Mouse (Mus musculus) CH12F3 (cell line): ENCODE results near the gene Gjc1.

Source experiments
- in situ Hi-C: fragments of 300-500 bp; cut with MboI; formaldehyde crosslinking; loops from 2 replicates; pipeline ENCODE4 v1.14.3; 2020; ENCODE audit warnings: low sequenced_read_pairs

Gjc1 gene

GRCm38 (mm10) chr11:102772771-102773700, 46.5 kb downstream of the Gjc1 start:
- in situ Hi-C loops, result no loop called here

GRCm38 (mm10) chr11:102771916-102772714, 47.4 kb downstream of the Gjc1 start:
- in situ Hi-C loops, result no loop called here

DNA sequence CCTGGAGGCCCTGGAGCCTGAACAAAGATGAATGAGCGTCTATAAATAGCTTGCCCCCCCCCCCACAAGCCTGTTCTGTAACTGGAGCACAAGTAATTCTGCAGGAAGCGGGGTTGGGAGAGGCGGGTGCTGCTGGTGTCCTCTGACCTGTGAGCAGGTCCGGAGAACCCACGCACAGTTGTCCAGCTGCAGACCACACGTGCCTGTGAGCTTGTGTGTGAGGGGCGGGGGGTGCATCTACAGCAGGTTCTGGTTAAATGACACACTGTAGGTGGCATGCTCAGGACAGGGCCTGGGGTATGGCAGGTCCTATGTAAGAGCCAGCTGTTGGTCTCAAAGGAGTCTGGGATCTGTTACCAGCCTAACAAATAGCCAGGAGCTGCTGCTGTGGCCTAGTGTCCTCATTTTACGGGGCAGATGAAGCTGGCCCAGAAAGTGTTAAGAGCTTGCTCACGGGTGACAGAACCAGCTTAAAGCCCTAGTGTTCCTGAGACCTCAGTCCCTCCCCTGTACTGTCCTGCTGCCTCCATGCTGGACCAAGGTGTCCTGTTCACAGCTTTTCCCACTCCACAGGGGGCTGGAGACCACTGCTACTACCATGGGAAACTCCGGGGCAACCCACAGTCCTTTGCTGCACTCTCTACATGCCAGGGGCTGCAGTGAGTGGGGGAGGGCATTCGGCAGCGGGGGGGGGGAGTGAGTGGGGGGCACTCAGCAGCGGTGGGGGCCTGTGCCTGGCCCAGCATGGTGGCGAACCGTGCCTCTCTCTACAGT, 48.7 kb downstream of the Gjc1 start:
- in situ Hi-C loops, result no loop called here

DNA sequence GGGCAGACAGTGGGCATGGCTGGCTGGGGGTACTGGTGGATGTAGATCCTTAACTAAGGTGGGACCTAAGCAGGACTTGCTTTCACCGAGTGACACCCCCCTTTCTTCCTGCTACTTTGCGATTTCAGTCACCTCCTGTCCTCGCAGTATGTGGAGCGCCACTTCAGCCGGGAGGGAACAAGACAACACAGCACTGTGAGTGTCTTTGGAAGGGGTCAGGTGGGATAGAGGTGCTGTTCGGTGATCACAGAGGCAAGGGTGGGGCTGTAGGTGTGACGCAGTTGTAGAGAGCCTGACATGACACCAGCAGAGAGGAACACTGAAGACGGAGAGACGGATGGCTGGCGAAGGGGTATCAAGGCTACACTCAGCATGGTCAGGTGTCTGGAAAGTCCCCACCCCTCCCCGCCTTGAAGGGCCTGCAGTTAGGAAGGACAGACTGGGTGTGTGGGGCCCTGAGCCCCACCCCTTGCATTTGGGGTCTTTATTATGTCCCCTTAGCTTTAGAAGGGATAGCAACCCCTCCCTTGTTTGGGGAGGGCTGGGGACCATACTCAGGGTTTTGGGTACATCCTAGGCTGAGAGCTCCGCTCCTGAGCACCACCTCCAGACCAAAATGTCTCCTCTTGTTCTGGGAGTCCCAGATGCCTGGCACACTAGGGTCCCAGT, 49.4 kb downstream of the Gjc1 start:
- in situ Hi-C loops, result no loop called here

DNA sequence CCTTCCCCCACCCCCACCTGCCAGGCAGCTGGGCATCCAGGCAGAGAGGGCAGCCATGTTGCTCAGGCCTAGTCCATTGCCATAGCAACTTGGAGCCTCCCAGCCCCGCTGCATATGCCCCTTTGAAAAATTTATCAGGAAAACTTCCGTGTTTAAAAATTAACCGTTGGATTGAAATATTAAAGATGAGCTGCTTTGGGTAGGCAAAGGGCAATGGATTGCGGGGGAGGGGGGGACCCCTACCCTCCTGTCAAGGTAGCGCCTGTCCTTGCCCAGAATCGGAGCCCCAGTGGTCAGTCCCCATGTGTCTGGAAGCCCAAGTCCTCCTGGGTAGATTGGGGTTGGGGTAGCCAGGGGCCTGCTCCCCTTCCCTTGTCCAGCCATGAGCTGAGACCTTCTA, 50.4 kb downstream of the Gjc1 start:
- in situ Hi-C loops, result no loop called here

DNA sequence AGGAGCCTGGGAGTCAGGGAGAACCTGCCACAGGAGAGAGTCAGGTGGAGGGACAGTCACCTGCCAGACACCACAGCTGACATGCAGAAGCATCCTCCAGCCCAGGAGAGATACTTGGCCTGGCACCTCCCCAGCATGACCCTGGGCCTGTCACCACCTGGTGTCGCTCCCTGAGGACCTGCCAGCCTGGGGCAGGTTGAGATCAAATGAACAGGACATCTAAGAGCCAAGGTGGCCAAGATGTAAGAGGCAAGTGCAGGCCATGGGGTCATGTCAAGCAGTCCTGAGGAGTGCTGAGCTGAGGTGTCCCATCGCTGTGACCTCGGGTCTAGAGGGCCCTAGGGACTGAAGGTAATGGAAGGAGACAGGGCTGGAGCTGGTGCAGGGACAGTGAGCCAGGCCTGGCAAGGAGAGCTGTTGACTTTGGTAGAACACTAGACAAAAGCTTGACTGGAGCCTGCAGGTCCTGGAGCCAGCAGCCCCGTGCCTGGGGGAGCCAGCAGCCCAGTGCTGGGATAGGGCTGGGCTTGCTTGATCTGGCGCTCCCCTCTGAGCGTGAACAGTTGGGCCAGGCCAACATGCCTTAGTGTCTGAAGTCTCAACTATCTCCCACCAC, 52.3 kb downstream of the Gjc1 start:
- in situ Hi-C loops, result no loop called here

GRCm38 (mm10) chr11:102765416-102765815, 54.1 kb downstream of the Gjc1 start:
- in situ Hi-C loops, result no loop called here

- in situ Hi-C loops, result no loop called here
Measured at GRCm38 (mm10) chr11:102763009-102763767, 56.3 kb downstream of the Gjc1 start.

GRCm38 (mm10) chr11:102762248-102762647, 57.3 kb downstream of the Gjc1 start:
- in situ Hi-C loops, result no loop called here

- in situ Hi-C loops, result no loop called here
Measured at GRCm38 (mm10) chr11:102761309-102762210, 57.9 kb downstream of the Gjc1 start, which contains the start of gene Adam11. TSS of gene Adam11 (plus strand) at chr11:102761439.

DNA sequence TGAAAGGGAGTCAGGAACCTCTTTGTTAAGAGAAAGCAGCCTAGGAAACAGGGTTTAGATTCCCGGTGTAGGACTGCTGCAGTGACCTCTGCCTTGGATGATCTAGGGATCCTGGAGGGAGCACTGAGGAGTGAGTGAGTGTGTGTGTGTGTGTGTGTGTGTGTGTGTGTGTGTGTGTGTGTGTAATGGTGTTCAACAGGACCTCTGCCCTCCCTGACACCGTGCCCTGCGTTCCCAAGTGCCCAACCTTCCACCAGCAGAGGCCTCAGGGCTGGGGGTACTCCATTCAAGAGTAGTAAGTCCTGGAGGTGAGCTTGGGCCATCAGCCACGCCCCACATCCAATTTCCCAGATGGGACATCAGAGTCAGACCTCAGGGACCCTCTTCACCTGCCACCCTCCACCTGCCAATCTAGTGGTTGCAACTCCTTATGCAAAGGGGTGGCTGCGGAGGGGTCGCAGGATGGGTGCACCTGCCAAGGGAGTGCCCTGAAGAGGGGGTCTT, 58.6 kb downstream of the Gjc1 start:
- in situ Hi-C loops, result no loop called here

DNA sequence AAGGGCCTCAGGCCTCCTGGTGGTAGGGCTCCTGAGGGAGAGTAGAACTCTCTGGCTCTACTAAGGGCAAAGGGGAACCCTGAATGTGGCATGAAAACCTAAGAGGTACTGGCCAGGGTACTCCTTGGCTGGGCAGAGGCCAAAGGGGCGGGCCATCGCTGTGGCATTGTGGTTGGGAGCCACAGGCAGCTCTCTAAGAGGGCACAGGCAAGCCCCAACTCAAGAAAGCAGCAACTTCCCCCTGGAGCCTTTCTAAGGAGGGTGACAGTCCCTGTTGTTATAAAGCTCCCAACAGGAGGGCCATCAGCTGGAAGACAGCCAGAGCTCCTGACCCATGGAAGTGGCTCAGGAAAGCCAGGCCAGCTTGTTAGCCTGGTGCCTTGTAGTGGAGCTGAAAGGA, 60.5 kb downstream of the Gjc1 start:
- in situ Hi-C loops, result no loop called here

DNA sequence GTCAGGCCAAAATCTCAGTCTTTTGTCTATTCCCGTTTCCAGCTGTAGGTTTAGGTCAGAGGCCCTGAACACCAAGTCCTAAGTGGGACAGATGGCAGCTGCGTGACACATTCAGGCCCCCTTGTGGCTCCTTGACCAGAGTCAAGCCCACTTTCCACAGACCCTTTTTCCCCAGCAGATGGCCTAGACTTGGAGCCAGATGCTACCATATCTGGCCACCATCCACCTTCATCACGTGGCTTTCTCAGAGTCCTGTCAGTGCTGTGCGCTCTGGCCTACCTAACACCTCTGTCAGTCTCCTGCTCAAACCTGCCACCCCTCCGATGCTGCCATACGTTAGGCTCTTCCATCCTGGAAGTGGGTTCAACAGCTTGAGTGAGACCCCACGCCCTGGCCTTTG, 64.1 kb downstream of the Gjc1 start:
- in situ Hi-C loops, result no loop called here

DNA sequence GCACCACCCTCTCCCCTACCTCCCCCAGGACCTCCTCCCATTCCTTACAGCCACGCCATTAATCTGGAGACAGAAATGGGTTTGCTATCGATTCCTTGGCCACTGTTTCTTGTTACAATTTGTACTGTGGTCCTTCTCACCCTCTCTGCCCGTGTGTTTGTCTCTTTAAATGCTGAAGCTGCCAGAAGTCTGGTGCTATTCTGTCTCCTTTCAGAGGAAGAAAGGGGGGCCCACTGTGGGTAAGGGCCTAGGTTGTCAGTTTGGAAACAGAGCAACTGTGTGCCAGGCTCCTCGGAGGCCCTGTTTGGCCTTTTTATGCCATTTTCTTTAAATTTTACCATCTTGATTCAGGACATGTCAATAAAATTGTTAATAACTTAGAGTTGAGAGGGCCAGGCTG, 65.1 kb downstream of the Gjc1 start:
- in situ Hi-C loops, result no loop called here

- in situ Hi-C loops, result no loop called here
Measured at GRCm38 (mm10) chr11:102753591-102754324, 65.7 kb downstream of the Gjc1 start.

GRCm38 (mm10) chr11:102752896-102753590, 66.5 kb downstream of the Gjc1 start:
- in situ Hi-C loops, result no loop called here

- in situ Hi-C loops, result no loop called here
Measured at GRCm38 (mm10) chr11:102749712-102750111, 69.8 kb downstream of the Gjc1 start.
